Mouse (Mus musculus): ENCODE results near the gene Nthl1. TPM values are rescaled to one million over a fixed set of nuclear protein-coding genes. Genes with fewer than 3 reads are reported as not detected.

The Nthl1 gene
- polyA plus RNA-seq, 1 experiment from 2014 or later = 5.0 TPM

GRCm38 (mm10) chr17:24645916-24646315, 13.4 kb downstream of the Nthl1 start:
- no peak for ATAC-seq
- Histone ChIP-seq H3K4me2 (replicated peaks; ENCODE audit: low read depth) (no peak overlapping the region), H3K4me3 (ENCODE audit: low read depth, low read length) (no peak overlapping the region), H3K27me3 (replicated peaks; ENCODE audit: control insufficient read depth, insufficient read depth, low read length) (no peaks in the 10 kb centered on the region), H3K27ac (ENCODE audit: low read depth, low read length) (no peak overlapping the region), H3K9ac (ENCODE audit: low read depth, low read length) (no peak overlapping the region), H3K4me1 (replicated peaks; ENCODE audit: control insufficient read depth, insufficient read depth, low read length) (0 out of 2 replicates have a peak, but pooled peaks cover 4% of the 10 kb centered on the region), H3K36me3 (ENCODE audit: control insufficient read depth, insufficient read depth) (peaks cover 6% of the 10 kb centered on the region; the same call in 1 of the 2 replicates), H3K9me3 (ENCODE audit: control insufficient read depth) (no peaks in the 10 kb centered on the region)
- WGBS = 85% methylated on average over 3 of the region's 3 CpGs
- no peak for TF ChIP-seq CTCF (IDR thresholded peaks at IDR 0.05; ENCODE audit: low read depth)

- Histone ChIP-seq H3K9ac (ENCODE audit: low read depth, low read length) (no peak overlapping the region), H3K4me1 (replicated peaks; ENCODE audit: control insufficient read depth, insufficient read depth, low read length) (0 out of 2 replicates have a peak, but pooled peaks cover 4% of the 10 kb centered on the region), H3K4me3 (ENCODE audit: low read depth, low read length) (no peak overlapping the region), H3K36me3 (ENCODE audit: control insufficient read depth, insufficient read depth) (peaks cover 6% of the 10 kb centered on the region; the same call in 1 of the 2 replicates), H3K4me2 (replicated peaks; ENCODE audit: low read depth) (no peak overlapping the region), H3K9me3 (ENCODE audit: control insufficient read depth) (no peaks in the 10 kb centered on the region), H3K27ac (ENCODE audit: low read depth, low read length) (no peak overlapping the region), H3K27me3 (replicated peaks; ENCODE audit: control insufficient read depth, insufficient read depth, low read length) (0 out of 2 replicates have a peak, but pooled peaks cover 3% of the 10 kb centered on the region)
- TF ChIP-seq CTCF (IDR thresholded peaks at IDR 0.05; ENCODE audit: low read depth) = no peak
- ATAC-seq = no peak
- WGBS = 80% methylated on average over 4 of the region's 4 CpGs
Measured at GRCm38 (mm10) chr17:24646381-24646780, 13.9 kb downstream of the Nthl1 start.

- WGBS = 79% methylated on average over 11 of the region's 11 CpGs
- no peak for TF ChIP-seq CTCF (IDR thresholded peaks at IDR 0.05; ENCODE audit: low read depth)
- Histone ChIP-seq H3K9me3 (ENCODE audit: control insufficient read depth) (no peaks in the 10 kb centered on the region), H3K4me3 (ENCODE audit: low read depth, low read length) (no peak overlapping the region), H3K27ac (ENCODE audit: low read depth, low read length) (no peak overlapping the region; the same call in 1 of the 2 replicates), H3K4me2 (replicated peaks; ENCODE audit: low read depth) (0 out of 2 replicates have a peak overlapping the region, but pooled peaks have one; percentile 9), H3K36me3 (ENCODE audit: control insufficient read depth, insufficient read depth) (no peaks in the 10 kb centered on the region; the same call in 1 of the 2 replicates), H3K27me3 (replicated peaks; ENCODE audit: control insufficient read depth, insufficient read depth, low read length) (0 out of 2 replicates have a peak, but pooled peaks cover 3% of the 10 kb centered on the region), H3K4me1 (replicated peaks; ENCODE audit: control insufficient read depth, insufficient read depth, low read length) (0 out of 2 replicates have a peak, but pooled peaks cover 4% of the 10 kb centered on the region), H3K9ac (ENCODE audit: low read depth, low read length) (no peak overlapping the region)
- ATAC-seq = no peak
Measured at GRCm38 (mm10) chr17:24647493-24647892, 15.0 kb downstream of the Nthl1 start.

- ATAC-seq = no peak
- peak overlapping the region; percentile 97 for H3K4me2 ChIP-seq (replicated peaks; ENCODE audit: low read depth)
- H3K9ac ChIP-seq (ENCODE audit: low read depth, low read length) = no peak overlapping the region
- 0 out of 2 replicates have a peak, but pooled peaks cover 4% of the 10 kb centered on the region for H3K4me1 ChIP-seq (replicated peaks; ENCODE audit: control insufficient read depth, insufficient read depth, low read length)
- no peaks in the 10 kb centered on the region; the same call in 1 of the 2 replicates for H3K36me3 ChIP-seq (ENCODE audit: control insufficient read depth, insufficient read depth)
- TF ChIP-seq CTCF (IDR thresholded peaks at IDR 0.05; ENCODE audit: low read depth) = peak; percentile 38
- no peaks in the 10 kb centered on the region for H3K9me3 ChIP-seq (ENCODE audit: control insufficient read depth)
- H3K27ac ChIP-seq (ENCODE audit: low read depth, low read length) = no peak overlapping the region
- peak overlapping the region; percentile 71 for H3K4me3 ChIP-seq (ENCODE audit: low read depth, low read length)
- 73% methylated on average over 10 of the region's 10 CpGs for WGBS
- H3K27me3 ChIP-seq (replicated peaks; ENCODE audit: control insufficient read depth, insufficient read depth, low read length) = 0 out of 2 replicates have a peak, but pooled peaks cover 3% of the 10 kb centered on the region
Measured at GRCm38 (mm10) chr17:24648731-24649377, 16.4 kb downstream of the Nthl1 start.

GRCm38 (mm10) chr17:24649581-24650069, 17.1 kb downstream of the Nthl1 start:
- Histone ChIP-seq H3K36me3 (ENCODE audit: control insufficient read depth, insufficient read depth) (no peaks in the 10 kb centered on the region; the same call in 1 of the 2 replicates), H3K27me3 (replicated peaks; ENCODE audit: control insufficient read depth, insufficient read depth, low read length) (0 out of 2 replicates have a peak, but pooled peaks cover 3% of the 10 kb centered on the region), H3K9ac (ENCODE audit: low read depth, low read length) (peak overlapping the region; percentile 72), H3K27ac (ENCODE audit: low read depth, low read length) (peak overlapping the region; percentile 54), H3K9me3 (ENCODE audit: control insufficient read depth) (no peaks in the 10 kb centered on the region), H3K4me2 (replicated peaks; ENCODE audit: low read depth) (peak overlapping the region; percentile 97), H3K4me3 (ENCODE audit: low read depth, low read length) (peak overlapping the region; percentile 71), H3K4me1 (replicated peaks; ENCODE audit: control insufficient read depth, insufficient read depth, low read length) (0 out of 2 replicates have a peak, but pooled peaks cover 4% of the 10 kb centered on the region)
- 0 out of 2 replicates have a peak, but pooled peaks have one; percentile 17 for ATAC-seq
- no peak for TF ChIP-seq CTCF (IDR thresholded peaks at IDR 0.05; ENCODE audit: low read depth)
- whole genome bisulfite sequencing = 1% methylated on average over 32 of the region's 35 CpGs

GRCm38 (mm10) chr17:24650070-24650616, 17.7 kb downstream of the Nthl1 start, which contains the start of gene Slc9a3r2:
Slc9a3r2 (minus strand) TSS chr17:24650327.
- 1% methylated on average over 21 of the region's 41 CpGs for WGBS
- ATAC-seq = peak; percentile 32; the same call in 1 of the 2 replicates
- no peaks in the 10 kb centered on the region for H3K9me3 ChIP-seq (ENCODE audit: control insufficient read depth)

More at GRCm38 (mm10) chr17:24650070-24650616, 17.7 kb downstream of the Nthl1 start, which contains the start of gene Slc9a3r2:
- Histone ChIP-seq H3K4me1 (replicated peaks; ENCODE audit: control insufficient read depth, insufficient read depth, low read length) (0 out of 2 replicates have a peak, but pooled peaks cover 4% of the 10 kb centered on the region), H3K9ac (ENCODE audit: low read depth, low read length) (peak within 1 kb of the TSS; percentile 72), H3K4me3 (ENCODE audit: low read depth, low read length) (peak within 1 kb of the TSS; percentile 71), H3K4me2 (replicated peaks; ENCODE audit: low read depth) (peak within 1 kb of the TSS; percentile 97), H3K27ac (ENCODE audit: low read depth, low read length) (peak within 1 kb of the TSS; percentile 54), H3K36me3 (ENCODE audit: control insufficient read depth, insufficient read depth) (no peaks in the 10 kb centered on the region; the same call in 1 of the 2 replicates), H3K27me3 (replicated peaks; ENCODE audit: control insufficient read depth, insufficient read depth, low read length) (0 out of 2 replicates have a peak, but pooled peaks cover 3% of the 10 kb centered on the region)
- no peak for TF ChIP-seq CTCF (IDR thresholded peaks at IDR 0.05; ENCODE audit: low read depth)

Measured in intestine, postnatal 0 days (tissue).